Mouse (Mus musculus): Measurements from ENCODE around the gene Hsd11b2. TPM values are rescaled to one million over a fixed set of nuclear protein-coding genes. Genes with fewer than 3 reads are reported as not detected.

Gene Hsd11b2
- polyA plus RNA-seq, 1 experiment from 2014 or later = 0.94 TPM

- Histone ChIP-seq H3K9ac (replicated peaks; ENCODE audit: low read depth, low read length) (no peak overlapping the region), H3K4me1 (ENCODE audit: control insufficient read depth, insufficient read depth, low read length) (no peaks in the 10 kb centered on the region), H3K36me3 (ENCODE audit: control insufficient read depth, insufficient read depth, low read length) (peaks cover 23% of the 10 kb centered on the region), H3K27me3 (ENCODE audit: control insufficient read depth, insufficient read depth, low read length) (no peaks in the 10 kb centered on the region), H3K4me3 (ENCODE audit: low read depth, low read length) (no peak overlapping the region), H3K9me3 (ENCODE audit: control insufficient read depth, low read length) (no peaks in the 10 kb centered on the region), H3K4me2 (ENCODE audit: low read depth, low read length) (no peak overlapping the region), H3K27ac (ENCODE audit: low read depth, low read length) (no peak overlapping the region)
- no peak for ATAC-seq (ENCODE audit: low read depth)
- WGBS = 53% methylated on average over 2 of the region's 2 CpGs
Measured at GRCm38 (mm10) chr8:105531774-105532173, 13.2 kb downstream of the Hsd11b2 start.

DNA sequence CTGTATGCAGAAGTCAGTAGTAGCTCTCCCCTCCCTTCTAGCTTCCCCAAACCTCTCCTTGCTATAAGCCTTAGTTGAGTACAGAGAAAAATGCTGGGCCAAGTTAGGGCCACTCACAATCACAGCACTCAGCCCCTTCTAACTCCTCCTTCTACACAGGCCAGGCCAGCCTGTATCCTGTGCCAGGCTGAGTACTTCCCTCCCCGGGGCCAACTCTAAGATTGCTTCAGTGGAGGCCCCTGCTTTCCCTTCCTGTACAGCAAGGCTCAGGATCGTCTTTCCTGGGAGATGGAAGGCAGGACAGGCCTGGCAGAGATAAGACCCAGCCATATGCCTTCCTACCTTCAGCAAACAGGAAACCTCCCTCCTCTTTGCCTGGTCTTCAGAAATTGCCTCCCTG, 14.9 kb downstream of the Hsd11b2 start:
- Histone ChIP-seq H3K4me1 (ENCODE audit: control insufficient read depth, insufficient read depth, low read length) (no peaks in the 10 kb centered on the region), H3K36me3 (ENCODE audit: control insufficient read depth, insufficient read depth, low read length) (peaks cover 31% of the 10 kb centered on the region), H3K9ac (replicated peaks; ENCODE audit: low read depth, low read length) (no peak overlapping the region), H3K4me3 (ENCODE audit: low read depth, low read length) (no peak overlapping the region), H3K27ac (ENCODE audit: low read depth, low read length) (no peak overlapping the region), H3K27me3 (ENCODE audit: control insufficient read depth, insufficient read depth, low read length) (no peaks in the 10 kb centered on the region), H3K4me2 (ENCODE audit: low read depth, low read length) (no peak overlapping the region), H3K9me3 (ENCODE audit: control insufficient read depth, low read length) (no peaks in the 10 kb centered on the region)
- no peak for ATAC-seq (ENCODE audit: low read depth)
- WGBS = 43% methylated on average over 2 of the region's 2 CpGs

DNA sequence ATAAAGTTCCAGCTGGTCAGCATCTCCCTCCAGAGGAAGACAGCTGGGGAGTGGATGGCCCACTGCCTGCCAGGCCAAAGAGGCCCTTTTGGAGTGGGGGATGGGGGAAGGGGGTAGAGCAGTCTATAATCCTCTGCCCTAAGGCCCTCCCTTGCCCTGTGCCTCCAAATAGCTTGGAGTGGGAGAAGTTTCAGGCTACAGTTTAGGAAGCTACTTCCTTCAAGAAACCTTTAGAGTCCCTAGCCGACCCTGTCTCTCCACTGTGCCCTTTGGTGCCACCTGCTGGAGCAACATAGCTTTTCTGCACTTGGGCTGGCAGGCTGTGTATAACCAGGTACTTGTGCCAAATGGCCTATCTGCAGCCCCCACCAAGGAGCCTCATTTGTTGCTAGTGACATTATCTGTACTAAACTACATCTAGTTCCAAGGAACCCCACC, 15.4 kb downstream of the Hsd11b2 start:
- Histone ChIP-seq H3K27ac (ENCODE audit: low read depth, low read length) (no peak overlapping the region), H3K36me3 (ENCODE audit: control insufficient read depth, insufficient read depth, low read length) (peaks cover 35% of the 10 kb centered on the region), H3K9ac (replicated peaks; ENCODE audit: low read depth, low read length) (no peak overlapping the region), H3K4me1 (ENCODE audit: control insufficient read depth, insufficient read depth, low read length) (no peaks in the 10 kb centered on the region), H3K9me3 (ENCODE audit: control insufficient read depth, low read length) (no peaks in the 10 kb centered on the region), H3K4me2 (ENCODE audit: low read depth, low read length) (no peak overlapping the region), H3K27me3 (ENCODE audit: control insufficient read depth, insufficient read depth, low read length) (no peaks in the 10 kb centered on the region), H3K4me3 (ENCODE audit: low read depth, low read length) (no peak overlapping the region)
- WGBS = 6% methylated on average over 1 of the region's 1 CpGs
- peak; percentile 56; the same call in 1 of the 2 replicates for ATAC-seq (ENCODE audit: low read depth)

GRCm38 (mm10) chr8:105536546-105536945, 18.0 kb downstream of the Hsd11b2 start:
- Histone ChIP-seq H3K27ac (ENCODE audit: low read depth, low read length) (no peak overlapping the region), H3K9ac (replicated peaks; ENCODE audit: low read depth, low read length) (no peak overlapping the region), H3K4me1 (ENCODE audit: control insufficient read depth, insufficient read depth, low read length) (no peaks in the 10 kb centered on the region), H3K27me3 (ENCODE audit: control insufficient read depth, insufficient read depth, low read length) (no peaks in the 10 kb centered on the region), H3K36me3 (ENCODE audit: control insufficient read depth, insufficient read depth, low read length) (peaks cover 34% of the 10 kb centered on the region), H3K4me2 (ENCODE audit: low read depth, low read length) (no peak overlapping the region), H3K9me3 (ENCODE audit: control insufficient read depth, low read length) (no peaks in the 10 kb centered on the region), H3K4me3 (ENCODE audit: low read depth, low read length) (no peak overlapping the region)
- 92% methylated on average over 3 of the region's 3 CpGs for WGBS
- ATAC-seq (ENCODE audit: low read depth) = no peak

DNA sequence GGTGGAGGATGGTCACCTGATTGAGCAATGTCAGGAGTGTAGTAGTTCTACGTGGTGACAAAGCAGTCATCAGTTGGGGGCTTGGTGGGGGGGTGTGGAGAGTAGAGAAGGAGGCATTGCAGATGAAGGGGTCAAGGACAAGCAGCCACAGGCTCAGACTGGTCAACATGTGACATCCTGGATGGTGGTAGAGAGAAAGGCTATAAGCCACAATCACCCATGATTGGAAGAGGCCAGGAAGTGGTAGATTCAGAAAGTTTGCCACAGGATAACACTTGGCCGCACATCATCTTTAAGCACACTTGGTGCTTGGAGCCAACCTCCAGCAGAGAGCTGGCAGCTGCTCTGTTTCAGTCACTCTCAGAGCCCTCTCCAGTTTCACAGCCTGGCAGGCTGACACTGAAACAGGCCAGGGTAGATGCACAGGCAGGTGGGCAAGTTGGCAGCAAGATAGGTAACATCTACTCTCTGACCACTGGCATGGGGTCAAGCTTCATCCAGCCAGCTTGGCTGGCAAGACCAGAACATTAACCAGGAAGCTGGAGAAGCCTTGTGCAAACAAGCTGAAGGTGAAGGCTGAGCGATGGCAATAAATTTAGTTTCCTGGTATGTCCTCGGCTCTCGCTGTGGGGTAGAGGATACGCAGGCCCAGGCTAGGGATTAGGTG, 18.6 kb downstream of the Hsd11b2 start:
- WGBS = 85% methylated on average over 6 of the region's 6 CpGs

GRCm38 (mm10) chr8:105538940-105539339, 20.4 kb downstream of the Hsd11b2 start:
- ATAC-seq (ENCODE audit: low read depth) = no peak
- Histone ChIP-seq H3K36me3 (ENCODE audit: control insufficient read depth, insufficient read depth, low read length) (peaks cover 31% of the 10 kb centered on the region), H3K27ac (ENCODE audit: low read depth, low read length) (no peak overlapping the region), H3K9me3 (ENCODE audit: control insufficient read depth, low read length) (no peaks in the 10 kb centered on the region), H3K27me3 (ENCODE audit: control insufficient read depth, insufficient read depth, low read length) (no peaks in the 10 kb centered on the region), H3K4me2 (ENCODE audit: low read depth, low read length) (no peak overlapping the region), H3K4me1 (ENCODE audit: control insufficient read depth, insufficient read depth, low read length) (no peaks in the 10 kb centered on the region), H3K9ac (replicated peaks; ENCODE audit: low read depth, low read length) (no peak overlapping the region), H3K4me3 (ENCODE audit: low read depth, low read length) (no peak overlapping the region)
- 92% methylated on average over 4 of the region's 4 CpGs for WGBS

More for the DNA sequence above, 18.6 kb downstream of the Hsd11b2 start:
- no peak for ATAC-seq (ENCODE audit: low read depth)
- H3K4me2 ChIP-seq (ENCODE audit: low read depth, low read length) = no peak overlapping the region
- no peak overlapping the region for H3K4me3 ChIP-seq (ENCODE audit: low read depth, low read length)
- H3K4me1 ChIP-seq (ENCODE audit: control insufficient read depth, insufficient read depth, low read length) = no peaks in the 10 kb centered on the region
- no peak overlapping the region for H3K27ac ChIP-seq (ENCODE audit: low read depth, low read length)
- no peak overlapping the region for H3K9ac ChIP-seq (replicated peaks; ENCODE audit: low read depth, low read length)
- H3K27me3 ChIP-seq (ENCODE audit: control insufficient read depth, insufficient read depth, low read length) = no peaks in the 10 kb centered on the region
- H3K9me3 ChIP-seq (ENCODE audit: control insufficient read depth, low read length) = no peaks in the 10 kb centered on the region
- H3K36me3 ChIP-seq (ENCODE audit: control insufficient read depth, insufficient read depth, low read length) = peaks cover 34% of the 10 kb centered on the region

DNA sequence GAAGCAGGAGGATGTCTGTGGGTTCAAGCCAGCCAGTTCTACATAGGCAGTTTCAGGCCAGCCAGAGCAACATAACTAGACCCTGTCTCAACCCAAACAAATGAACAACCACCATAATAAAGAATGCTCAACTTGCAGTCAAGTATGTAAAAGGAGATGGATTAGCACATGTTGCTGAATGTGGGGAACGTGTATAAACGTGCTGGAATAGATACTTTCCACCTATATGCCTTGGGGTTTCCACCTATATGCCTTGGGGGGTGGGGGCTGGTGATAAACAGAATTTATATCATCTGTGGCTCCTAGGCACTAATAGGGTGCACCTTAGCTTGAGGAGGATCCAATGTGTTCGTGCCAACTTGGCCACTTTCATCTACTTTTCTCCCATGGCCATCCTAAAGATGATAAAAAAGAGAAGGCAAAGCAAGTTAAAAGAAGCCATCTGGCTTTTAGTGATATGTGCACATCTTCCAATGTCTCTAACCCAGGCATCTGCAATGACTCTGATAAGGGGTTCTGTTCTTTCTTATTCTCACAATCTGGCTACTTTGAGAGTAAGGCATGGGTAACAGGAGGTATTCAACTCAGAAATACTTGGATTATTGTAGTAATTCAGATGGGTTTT, 23.6 kb downstream of the Hsd11b2 start:
- no peak overlapping the region for H3K4me3 ChIP-seq (ENCODE audit: low read depth, low read length)
- H3K4me2 ChIP-seq (ENCODE audit: low read depth, low read length) = no peak overlapping the region
- H3K36me3 ChIP-seq (ENCODE audit: control insufficient read depth, insufficient read depth, low read length) = peaks cover 18% of the 10 kb centered on the region; the same call in 1 of the 2 replicates
- H3K9ac ChIP-seq (replicated peaks; ENCODE audit: low read depth, low read length) = no peak overlapping the region
- no peak overlapping the region for H3K27ac ChIP-seq (ENCODE audit: low read depth, low read length)
- no peak for ATAC-seq (ENCODE audit: low read depth)
- WGBS = 95% methylated on average over 3 of the region's 3 CpGs
- no peaks in the 10 kb centered on the region for H3K27me3 ChIP-seq (ENCODE audit: control insufficient read depth, insufficient read depth, low read length)
- H3K9me3 ChIP-seq (ENCODE audit: control insufficient read depth, low read length) = no peaks in the 10 kb centered on the region
- 0 out of 2 replicates have a peak, but pooled peaks cover 2% of the 10 kb centered on the region for H3K4me1 ChIP-seq (ENCODE audit: control insufficient read depth, insufficient read depth, low read length)

DNA sequence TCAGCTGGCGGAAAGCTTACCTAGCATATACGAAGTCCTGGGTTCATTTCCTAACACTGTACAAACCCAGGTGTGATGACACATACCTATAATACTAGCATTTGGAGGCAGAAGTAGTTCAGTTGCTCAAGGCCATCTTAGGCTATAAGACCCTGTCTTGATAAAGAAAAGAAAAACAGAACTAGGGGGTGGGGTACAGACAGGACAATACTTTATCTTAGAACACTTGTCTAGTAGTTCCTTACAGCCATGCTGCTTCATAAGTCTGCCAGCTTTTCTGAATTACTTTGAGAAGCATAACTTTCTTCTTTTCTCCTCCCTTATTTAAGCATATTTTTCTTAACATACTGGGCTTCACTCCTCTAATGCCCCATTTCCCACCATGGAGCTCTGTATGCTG, 24.3 kb downstream of the Hsd11b2 start:
- Histone ChIP-seq H3K36me3 (ENCODE audit: control insufficient read depth, insufficient read depth, low read length) (peaks cover 11% of the 10 kb centered on the region; the same call in 1 of the 2 replicates), H3K27ac (ENCODE audit: low read depth, low read length) (no peak overlapping the region), H3K4me1 (ENCODE audit: control insufficient read depth, insufficient read depth, low read length) (0 out of 2 replicates have a peak, but pooled peaks cover 2% of the 10 kb centered on the region), H3K9ac (replicated peaks; ENCODE audit: low read depth, low read length) (no peak overlapping the region), H3K9me3 (ENCODE audit: control insufficient read depth, low read length) (no peaks in the 10 kb centered on the region), H3K27me3 (ENCODE audit: control insufficient read depth, insufficient read depth, low read length) (no peaks in the 10 kb centered on the region), H3K4me3 (ENCODE audit: low read depth, low read length) (no peak overlapping the region), H3K4me2 (ENCODE audit: low read depth, low read length) (no peak overlapping the region)
- no peak for ATAC-seq (ENCODE audit: low read depth)
- WGBS = 100% methylated on average over 2 of the region's 2 CpGs

DNA sequence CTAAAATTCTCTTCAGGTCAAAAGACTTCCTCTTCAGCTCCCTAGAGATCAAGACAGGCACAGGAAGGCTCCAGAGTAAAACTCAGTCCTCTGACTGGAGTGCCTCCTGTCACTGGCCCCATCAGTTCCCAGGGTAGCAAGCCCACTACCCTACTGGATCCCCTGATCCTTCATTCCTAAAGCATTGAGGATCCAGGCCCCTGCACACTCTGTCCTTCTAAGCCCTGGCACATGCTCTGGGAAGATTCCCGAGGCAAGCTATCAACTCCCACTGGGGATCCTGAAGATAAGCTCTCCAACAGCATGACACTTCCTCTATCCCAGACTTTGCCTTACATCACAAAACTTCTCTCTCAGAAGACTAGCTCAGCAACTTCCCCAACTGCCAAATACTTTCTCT, 25.1 kb downstream of the Hsd11b2 start:
- Histone ChIP-seq H3K27me3 (ENCODE audit: control insufficient read depth, insufficient read depth, low read length) (no peaks in the 10 kb centered on the region), H3K9ac (replicated peaks; ENCODE audit: low read depth, low read length) (no peak overlapping the region), H3K27ac (ENCODE audit: low read depth, low read length) (no peak overlapping the region), H3K36me3 (ENCODE audit: control insufficient read depth, insufficient read depth, low read length) (0 out of 2 replicates have a peak, but pooled peaks cover 4% of the 10 kb centered on the region), H3K4me1 (ENCODE audit: control insufficient read depth, insufficient read depth, low read length) (0 out of 2 replicates have a peak, but pooled peaks cover 2% of the 10 kb centered on the region), H3K9me3 (ENCODE audit: control insufficient read depth, low read length) (no peaks in the 10 kb centered on the region), H3K4me3 (ENCODE audit: low read depth, low read length) (no peak overlapping the region), H3K4me2 (ENCODE audit: low read depth, low read length) (no peak overlapping the region)
- ATAC-seq (ENCODE audit: low read depth) = no peak
- 68% methylated on average over 1 of the region's 1 CpGs for WGBS

Measured in neural tube, embryonic 14.5 days (tissue).